Mouse (Mus musculus) kidney, adult 2 months (tissue): ENCODE data around the gene Abcc10. TPM values are rescaled to one million over a fixed set of nuclear protein-coding genes. Genes with fewer than 3 reads are reported as not detected.

Experiments used
- DNase-seq: peaks from one replicate; pipeline ENCODE4 v3.0.0; 2021
- H3K27ac ChIP-seq: fragments of 200-500 bp; 2 replicates; pipeline ENCODE4 v1.5.1; 2012; ENCODE audit warnings: low read depth, low read length, control low read depth, inconsistent platforms; ENCODE audit not compliant: insufficient read depth
- H3K27me3 ChIP-seq: fragments of 200-500 bp; replicated peaks from 2 replicates; pipeline ENCODE4 v1.6.1; 2012; ENCODE audit warnings: mild to moderate bottlenecking, moderate library complexity, low read length, inconsistent platforms; ENCODE audit not compliant: control insufficient read depth, insufficient read depth
- H3K36me3 ChIP-seq: fragments of 200-500 bp; 2 replicates; pipeline ENCODE4 v1.6.1; 2012; ENCODE audit warnings: mild to moderate bottlenecking, moderate library complexity, low read length, inconsistent platforms; ENCODE audit not compliant: control insufficient read depth, insufficient read depth
- H3K4me1 ChIP-seq: fragments of 200-500 bp; 2 replicates; pipeline ENCODE4 v1.6.1; 2011; ENCODE audit warnings: low read length; ENCODE audit not compliant: control insufficient read depth, insufficient read depth
- H3K4me3 ChIP-seq: fragments of 200-500 bp; 2 replicates; pipeline ENCODE4 v1.5.1; 2011; ENCODE audit warnings: mild to moderate bottlenecking, low read depth, low read length, control low read depth; ENCODE audit not compliant: insufficient read depth
- CTCF ChIP-seq: fragments of 200-500 bp; conservative IDR thresholded peaks from 2 replicates; pipeline ENCODE4 v1.5.1; 2011; ENCODE audit warnings: low read depth, mild to moderate bottlenecking, control low read depth, low read length, moderate library complexity, mixed read lengths; ENCODE audit not compliant: insufficient read depth, insufficient read length
- POLR2A ChIP-seq: fragments of 200-500 bp; IDR thresholded peaks from one replicate; pipeline ENCODE4 v1.6.1; 2011; ENCODE audit warnings: low read depth, low read length, control low read depth
- WGBS: fragments of 180-500 bp; shearing (Covaris S2); methylation state at CpG from one replicate; pipeline ENCODE4 v1.1.7; 2018; 5-methylcytosine and 5-hydroxymethylcytosine counted together
- polyA plus RNA-seq: library from polyadenylated mRNA; depleted of rRNA; stranded (reverse); fragments of >200 nt; gene quantifications from 2 replicates; pipeline ENCODE4 v1.2.3, GENCODE M21; 2012; rRNA removed

Abcc10 gene
- polyA plus RNA-seq: 16.8 and 27.8 TPM in 2 replicates

GRCm38 (mm10) chr17:46327906-46328534, at the start of gene Abcc10:
Gene Abcc10, minus strand, starts transcription at chr17:46328352.
- H3K4me3 ChIP-seq: peak within 1 kb of the TSS; percentile 91
- DNase-seq: peak; percentile 97
- peak within 1 kb of the TSS; percentile 87 for H3K27ac ChIP-seq
- no peaks in the 10 kb centered on the region for H3K27me3 ChIP-seq
- H3K36me3 ChIP-seq: no peaks in the 10 kb centered on the region
- H3K4me1 ChIP-seq: 0 out of 2 replicates have a peak, but pooled peaks cover 4% of the 10 kb centered on the region
- TF ChIP-seq POLR2A (peak; percentile 39), CTCF (peak; percentile 27; the same call in 1 of the 2 replicates)
- under 1% methylated on average over 40 of the region's 40 CpGs for WGBS

DNA sequence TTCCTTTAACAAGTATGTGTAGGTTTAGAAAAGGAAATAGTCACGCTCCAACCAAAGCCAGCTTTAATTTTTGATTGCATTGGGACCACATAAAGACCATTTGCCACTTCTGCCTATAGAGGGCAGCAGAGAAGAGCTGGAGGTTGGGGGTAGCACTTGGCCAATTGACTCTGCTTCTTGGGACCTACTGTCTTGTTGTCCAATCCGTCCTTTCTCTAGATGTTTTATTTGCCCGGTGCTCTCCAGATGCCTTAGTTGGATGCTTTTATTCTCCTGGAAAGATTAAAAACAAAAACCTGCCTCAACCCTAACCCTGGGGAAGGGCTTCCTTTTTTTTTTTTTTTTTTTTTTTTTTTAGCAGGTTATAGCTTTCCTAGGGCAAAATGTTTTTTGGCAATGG, 43.6 kb upstream of the Abcc10 start:
- Histone ChIP-seq H3K4me3 (no peak overlapping the region), H3K27ac (no peak overlapping the region), H3K4me1 (no peaks in the 10 kb centered on the region), H3K36me3 (no peaks in the 10 kb centered on the region), H3K27me3 (no peaks in the 10 kb centered on the region)
- TF ChIP-seq POLR2A (no peak), CTCF (peak; percentile 79)
- 66% methylated on average over 3 of the region's 3 CpGs for WGBS
- peak; percentile 55 for DNase-seq

GRCm38 (mm10) chr17:46351026-46351700, 23.0 kb upstream of the Abcc10 start:
- Histone ChIP-seq H3K27ac (peak overlapping the region; percentile 96), H3K4me3 (no peak overlapping the region), H3K36me3 (no peaks in the 10 kb centered on the region), H3K27me3 (no peaks in the 10 kb centered on the region), H3K4me1 (peaks cover 3% of the 10 kb centered on the region; the same call in 1 of the 2 replicates)
- TF ChIP-seq POLR2A: no peak
- no peak for TF ChIP-seq CTCF
- WGBS: 64% methylated on average over 8 of the region's 8 CpGs
- peak; percentile 84 for DNase-seq

DNA sequence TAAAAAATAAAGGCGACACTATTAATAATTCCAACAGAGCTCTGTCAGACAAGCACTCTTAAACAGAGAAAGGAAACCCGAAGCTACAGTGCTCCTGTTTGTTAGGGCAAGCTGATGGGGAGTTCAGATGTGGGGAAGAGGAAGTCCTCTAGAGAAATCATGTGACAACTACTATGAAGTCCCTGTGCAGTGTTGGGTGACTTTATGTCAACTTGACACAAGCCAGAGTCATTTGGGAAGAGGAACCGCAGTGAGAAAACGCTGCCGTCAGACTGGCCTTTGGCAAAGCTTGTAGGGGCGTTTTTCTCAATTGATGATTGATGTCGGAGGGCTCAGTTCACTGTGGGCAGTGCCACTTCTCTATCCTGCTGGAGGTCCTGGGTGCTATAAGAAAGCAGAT, 13.1 kb upstream of the Abcc10 start:
- H3K27me3 ChIP-seq: no peaks in the 10 kb centered on the region
- TF ChIP-seq CTCF (no peak), POLR2A (no peak)
- no peak overlapping the region for H3K4me3 ChIP-seq
- no peak for DNase-seq
- 71% methylated on average over 7 of the region's 7 CpGs for WGBS
- H3K4me1 ChIP-seq: no peaks in the 10 kb centered on the region
- no peaks in the 10 kb centered on the region for H3K36me3 ChIP-seq
- no peak overlapping the region for H3K27ac ChIP-seq

GRCm38 (mm10) chr17:46336475-46336874, 8.3 kb upstream of the Abcc10 start:
- H3K27ac ChIP-seq: no peak overlapping the region
- H3K4me3 ChIP-seq: no peak overlapping the region
- peak; percentile 56; the same call in 1 of the 2 replicates for TF ChIP-seq CTCF
- TF ChIP-seq POLR2A: no peak
- no peaks in the 10 kb centered on the region for H3K4me1 ChIP-seq
- no peaks in the 10 kb centered on the region for H3K27me3 ChIP-seq
- H3K36me3 ChIP-seq: no peaks in the 10 kb centered on the region
- 28% methylated on average over 5 of the region's 5 CpGs for WGBS
- no peak for DNase-seq

DNA sequence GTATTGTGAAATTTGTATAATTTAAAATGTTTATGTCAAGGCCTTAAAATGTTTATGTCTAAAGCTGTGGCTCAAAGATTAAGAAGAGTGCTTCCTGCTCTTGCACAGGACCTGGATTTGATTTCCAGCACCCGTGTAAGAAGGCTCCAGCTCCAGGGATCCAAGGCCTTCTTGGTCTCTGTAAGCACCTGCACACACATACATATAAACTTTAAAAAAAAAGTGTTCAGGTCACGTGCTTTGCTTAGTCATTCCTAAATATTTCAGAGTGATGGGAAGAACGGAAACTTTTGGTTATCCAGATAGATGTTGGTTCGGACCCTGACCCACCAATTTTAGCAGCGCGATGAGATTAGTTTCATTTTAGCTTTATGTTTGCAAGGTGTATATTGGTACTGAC, 571 bp upstream of the Abcc10 start:
- Histone ChIP-seq H3K27me3 (no peaks in the 10 kb centered on the region), H3K27ac (no peak overlapping the region), H3K4me1 (0 out of 2 replicates have a peak, but pooled peaks cover 4% of the 10 kb centered on the region), H3K36me3 (no peaks in the 10 kb centered on the region), H3K4me3 (no peak overlapping the region)
- TF ChIP-seq CTCF (no peak), POLR2A (no peak)
- 80% methylated on average over 6 of the region's 6 CpGs for WGBS
- no peak for DNase-seq

GRCm38 (mm10) chr17:46327413-46327905, 693 bp downstream of the Abcc10 start:
- peak overlapping the region; percentile 87 for H3K27ac ChIP-seq
- H3K27me3 ChIP-seq: no peaks in the 10 kb centered on the region
- TF ChIP-seq CTCF (no peak), POLR2A (no peak)
- WGBS: 2% methylated on average over 27 of the region's 27 CpGs
- DNase-seq: no peak
- no peaks in the 10 kb centered on the region for H3K36me3 ChIP-seq
- 0 out of 2 replicates have a peak, but pooled peaks cover 4% of the 10 kb centered on the region for H3K4me1 ChIP-seq
- H3K4me3 ChIP-seq: peak overlapping the region; percentile 91
